Comparison of ENCODE assay signal across 27 mouse cellular contexts in the genomic region with DNA sequence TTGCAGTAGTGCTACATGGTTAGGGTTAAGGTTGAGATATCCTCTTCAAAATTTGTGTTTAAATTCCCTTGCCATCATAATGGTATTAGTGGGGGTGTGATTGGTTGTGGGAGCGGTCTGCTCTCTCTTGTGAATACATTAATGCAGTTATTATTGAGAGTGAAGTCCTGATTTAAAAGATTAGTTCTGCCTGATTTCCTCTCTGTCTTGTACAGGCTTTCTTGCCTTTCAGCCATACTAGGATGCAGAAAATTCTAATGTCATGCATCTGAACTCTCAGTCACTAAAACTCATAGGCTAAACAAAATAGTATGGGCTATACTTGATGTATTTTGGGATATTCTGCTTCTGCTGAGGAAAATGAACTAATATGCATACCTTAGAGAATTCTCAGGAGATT. TPM values are rescaled to one million over a fixed set of nuclear protein-coding genes. Genes with fewer than 3 reads are reported as not detected.
"Had no signal": no experiment of that assay in that cellular context is flagged by ENCODE, and none has a peak within 500 bp of the region (broad histone marks: within the 10 kb centered on the region; RNA-seq: fewer than 3 reads in every experiment).

No protein-coding gene starts in this region.

- H3K4me3 ChIP-seq: liver, embryonic 12.5 days; midbrain, embryonic 15.5 days; myocyte; neural tube, embryonic 13.5 days; neural tube, embryonic 15.5 days had no signal

- ATAC-seq: liver, embryonic 12.5 days; midbrain, embryonic 15.5 days had no signal

- H3K27me3 ChIP-seq: liver, embryonic 12.5 days; midbrain, embryonic 15.5 days; neural tube, embryonic 13.5 days; neural tube, embryonic 15.5 days had no signal

- H3K36me3 ChIP-seq: liver, embryonic 12.5 days; midbrain, embryonic 15.5 days; neural tube, embryonic 13.5 days; neural tube, embryonic 15.5 days had no signal

- H3K9ac ChIP-seq: liver, embryonic 12.5 days; liver, embryonic 14.5 days; lung, embryonic 14.5 days; midbrain, embryonic 15.5 days; neural tube, embryonic 13.5 days; neural tube, embryonic 15.5 days had no signal

- H3K4me1 ChIP-seq: liver, embryonic 12.5 days; midbrain, embryonic 15.5 days; neural tube, embryonic 13.5 days; neural tube, embryonic 15.5 days had no signal

- DNase-seq: lung, adult 18-20 months; lung, embryonic 14.5 days; lung, postnatal 10 days; lung, postnatal 4 days; retina, postnatal 1 day; right cerebral cortex, adult 18-20 months; right cerebral cortex, postnatal 25 days; right cerebral cortex, postnatal 4 days; spleen, adult 18-20 months; thymus, adult 18-20 months; thymus, postnatal 14 days; thymus, postnatal 36 days had no signal

- H3K4me2 ChIP-seq: liver, embryonic 12.5 days; lung, embryonic 14.5 days; midbrain, embryonic 15.5 days; neural tube, embryonic 13.5 days; neural tube, embryonic 15.5 days had no signal

- H3K9me3 ChIP-seq: liver, embryonic 12.5 days; midbrain, embryonic 15.5 days; neural tube, embryonic 13.5 days; neural tube, embryonic 15.5 days had no signal

- H3K27ac ChIP-seq: liver, embryonic 12.5 days; liver, embryonic 14.5 days; midbrain, embryonic 15.5 days; neural tube, embryonic 13.5 days; neural tube, embryonic 15.5 days had no signal

RNA-seq across cellular contexts. Expression of a gene that starts 10.2 kb away (rescaled TPM):
- total RNA-seq: megakaryocyte, adult 5-6 weeks; megakaryocyte-erythroid progenitor cell, adult 5-6 weeks had no signal
- polyA plus RNA-seq: liver, embryonic 12.5 days; liver, embryonic 14.5 days; liver, embryonic 16.5 days; midbrain, embryonic 15.5 days; myocyte; neural tube, embryonic 13.5 days; neural tube, embryonic 15.5 days; small intestine, adult 2 months had no signal

RNA-seq across cellular contexts. Expression of a gene that starts 40.4 kb away (rescaled TPM):
- total RNA-seq: megakaryocyte, adult 5-6 weeks; megakaryocyte-erythroid progenitor cell, adult 5-6 weeks had no signal
- polyA plus RNA-seq: liver, embryonic 12.5 days; liver, embryonic 14.5 days; liver, embryonic 16.5 days; lung, embryonic 14.5 days; lung, embryonic 16.5 days; midbrain, embryonic 15.5 days; myocyte; neural tube, embryonic 11.5 days; neural tube, embryonic 13.5 days; neural tube, embryonic 15.5 days; small intestine, adult 2 months; stomach, embryonic 14.5 days; stomach, embryonic 16.5 days; thymus, postnatal 0 days had no signal
